Mouse (Mus musculus) midbrain, embryonic 14.5 days (tissue): ENCODE measurements around the gene Lamtor2. TPM values are rescaled to one million over a fixed set of nuclear protein-coding genes. Genes with fewer than 3 reads are reported as not detected.
A peak's percentile ranks its signal among the peaks of the same experiment; 100 is the strongest.

Experiments used
- ATAC-seq: fragments of 200-750 bp; cut with Nextera tagmentation; 2 replicates; pipeline ENCODE4 v1.8.0; 2017; ENCODE audit warnings: moderate number of reproducible peaks, moderate library complexity; ENCODE audit not compliant: low FRiP score, low TSS enrichment
- DNase-seq: peaks from one replicate; pipeline ENCODE4 v3.0.0-alpha.2; 2015
- H3K27ac ChIP-seq: fragments of 300-500 bp; sonication (generic); replicated peaks from 2 replicates; pipeline ENCODE4 v1.5.1; 2014; ENCODE audit warnings: mild to moderate bottlenecking, low read depth, low read length, moderate library complexity
- H3K27me3 ChIP-seq: fragments of 300-500 bp; sonication (generic); 2 replicates; pipeline ENCODE4 v1.6.1; 2014; ENCODE audit warnings: low read length, control low read depth, mixed read lengths; ENCODE audit not compliant: control insufficient read depth, insufficient read depth
- H3K36me3 ChIP-seq: fragments of 300-500 bp; sonication (generic); 2 replicates; pipeline ENCODE4 v1.6.1; 2014; ENCODE audit warnings: low read length, control low read depth; ENCODE audit not compliant: control insufficient read depth, insufficient read depth
- H3K4me1 ChIP-seq: fragments of 300-500 bp; sonication (generic); 2 replicates; pipeline ENCODE4 v1.6.1; 2014; ENCODE audit warnings: mild to moderate bottlenecking, antibody characterized with exemption, low read length, control low read depth; ENCODE audit not compliant: control insufficient read depth, insufficient read depth
- H3K4me2 ChIP-seq: fragments of 300-500 bp; sonication (generic); 2 replicates; pipeline ENCODE4 v1.6.1; 2014; ENCODE audit warnings: mild to moderate bottlenecking, low read length, moderate library complexity
- H3K4me3 ChIP-seq: fragments of 300-500 bp; sonication (generic); replicated peaks from 2 replicates; pipeline ENCODE4 v1.5.1; 2014; ENCODE audit warnings: low read depth, low read length
- H3K9ac ChIP-seq: fragments of 300-500 bp; sonication (generic); replicated peaks from 2 replicates; pipeline ENCODE4 v1.6.1; 2014; ENCODE audit warnings: mild to moderate bottlenecking, low read length, moderate library complexity
- H3K9me3 ChIP-seq: fragments of 300-500 bp; sonication (generic); 2 replicates; pipeline ENCODE4 v1.6.1; 2016; ENCODE audit warnings: low read length, control low read depth, mixed read lengths; ENCODE audit not compliant: control insufficient read depth
- WGBS: fragments of 180-500 bp; shearing (Covaris S2); extraction: QIAGEN DNeasy Blood & Tissue Kit; methylation state at CpG from one replicate; pipeline ENCODE4 v1.1.7; 2014; 5-methylcytosine and 5-hydroxymethylcytosine counted together
- polyA plus RNA-seq: library from polyadenylated mRNA; unstranded; fragments of >200 nt; fragmentation: Nextera tagmentation; extraction: Ambion mirVana; gene quantifications from 2 replicates; pipeline ENCODE4 v1.2.1, GENCODE M21; 2014

The Lamtor2 gene
- polyA plus RNA-seq, 1 experiment from 2014 or later: 93.4 TPM

DNA sequence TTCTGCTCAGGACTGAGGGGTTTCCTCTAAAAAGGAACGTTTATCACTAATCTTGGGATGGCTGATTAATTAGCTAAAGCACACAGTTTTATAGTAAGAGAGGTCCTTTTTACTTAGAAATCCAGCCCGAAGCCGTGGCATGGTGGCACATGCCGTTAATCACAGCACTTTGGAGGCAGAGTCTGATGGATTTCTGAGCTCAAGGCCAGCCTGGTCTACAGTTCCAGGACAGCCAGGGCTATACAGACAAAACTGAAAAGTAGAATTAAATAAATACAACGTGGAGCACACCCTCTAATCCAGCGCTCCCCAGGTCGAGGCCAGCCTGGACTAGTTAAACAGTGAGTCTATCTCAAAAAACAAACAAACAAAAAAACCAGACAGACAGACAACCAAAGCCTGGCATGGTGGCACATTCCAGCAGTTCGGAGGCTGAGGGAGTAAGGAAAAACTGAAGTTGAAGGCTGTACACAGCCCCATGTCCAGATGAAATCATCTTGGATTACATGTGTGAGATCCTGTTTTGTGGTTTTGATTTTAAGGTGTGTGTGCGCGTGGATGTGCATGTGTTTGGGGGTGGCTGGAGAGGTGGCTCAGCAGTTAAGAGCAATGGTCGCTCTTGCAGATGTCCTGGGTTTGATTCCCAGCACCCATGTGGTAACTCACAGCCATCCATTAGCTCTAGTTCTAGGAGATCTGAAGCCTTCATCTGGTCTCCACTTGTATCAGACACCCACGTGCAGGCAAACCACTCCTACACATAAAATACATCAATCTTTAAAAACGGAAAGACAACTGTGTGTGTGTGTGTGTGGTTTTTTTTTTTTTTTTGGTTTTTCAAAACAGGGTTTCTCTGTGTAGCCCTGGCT, 42.2 kb downstream of the Lamtor2 start:
- 51% methylated on average over 13 of the region's 13 CpGs for WGBS
- ATAC-seq (no peak; the same call in 1 of the 2 replicates), DNase-seq (no peak)
- H3K36me3 ChIP-seq: no peaks in the 10 kb centered on the region
- H3K4me2 ChIP-seq: peak overlapping the region; percentile 57
- H3K4me1 ChIP-seq: peaks cover 30% of the 10 kb centered on the region
- H3K9ac ChIP-seq: peak overlapping the region; percentile 50; the same call in 1 of the 2 replicates
- H3K4me3 ChIP-seq: peak overlapping the region; percentile 36
- H3K27me3 ChIP-seq: no peaks in the 10 kb centered on the region
- H3K9me3 ChIP-seq: no peaks in the 10 kb centered on the region
- peak overlapping the region; percentile 83 for H3K27ac ChIP-seq

DNA sequence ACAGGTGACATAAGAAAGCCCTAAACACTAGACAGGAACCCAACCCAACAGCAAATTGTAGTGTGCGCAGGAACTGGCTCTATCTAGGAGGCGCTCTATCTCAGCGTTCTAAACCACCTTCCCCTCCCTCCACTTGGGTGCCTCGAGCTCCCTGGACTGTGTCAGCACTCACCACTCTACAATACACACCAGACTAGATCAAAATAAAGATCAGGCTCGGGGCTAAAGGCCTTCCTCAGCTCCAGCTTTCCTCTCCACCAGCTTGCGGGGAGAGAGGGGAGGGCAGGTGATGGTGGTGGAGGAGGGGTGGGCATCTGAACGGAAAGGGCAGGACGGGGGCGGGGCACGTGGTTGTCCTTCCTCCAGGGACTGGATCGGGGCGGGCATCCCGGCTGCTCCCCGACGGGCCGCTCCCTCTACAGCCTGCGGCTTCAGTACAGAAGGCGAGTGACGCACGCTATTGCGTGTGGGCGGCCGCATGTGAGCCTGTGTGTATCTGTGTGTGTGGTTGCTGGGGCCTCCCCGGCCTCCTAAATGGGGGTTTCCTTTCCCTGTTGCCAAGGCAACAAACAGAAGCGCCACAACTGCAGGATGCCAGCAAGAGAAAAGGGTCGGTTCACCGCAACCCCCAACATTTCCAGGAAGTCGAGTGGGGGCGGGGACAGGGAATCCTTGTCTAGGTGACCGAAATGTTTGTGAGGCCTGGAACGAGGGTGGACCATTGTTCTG, 43.0 kb downstream of the Lamtor2 start, which contains the start of gene Lmna:
Gene Lmna (minus strand): TSS at position 265 of the 729 bp plus-strand sequence.
- Histone ChIP-seq H3K4me2 (peak within 1 kb of the TSS; percentile 57), H3K9me3 (no peaks in the 10 kb centered on the region), H3K27me3 (no peaks in the 10 kb centered on the region), H3K4me3 (peak within 1 kb of the TSS; percentile 36), H3K36me3 (no peaks in the 10 kb centered on the region), H3K27ac (peak within 1 kb of the TSS; percentile 83), H3K9ac (peak within 1 kb of the TSS; percentile 50), H3K4me1 (peaks cover 30% of the 10 kb centered on the region)
- ATAC-seq (peak; percentile 94), DNase-seq (peak; percentile 93)
- WGBS: under 1% methylated on average over 31 of the region's 31 CpGs

- Histone ChIP-seq H3K27ac (peak overlapping the region; percentile 83), H3K4me3 (peak overlapping the region; percentile 36), H3K4me2 (peak overlapping the region; percentile 57), H3K27me3 (no peaks in the 10 kb centered on the region), H3K9ac (peak overlapping the region; percentile 50; the same call in 1 of the 2 replicates), H3K36me3 (no peaks in the 10 kb centered on the region), H3K9me3 (no peaks in the 10 kb centered on the region), H3K4me1 (peaks cover 30% of the 10 kb centered on the region)
- DNase-seq: no peak
- ATAC-seq: no peak
- WGBS: 71% methylated on average over 3 of the region's 3 CpGs
These were observed 43.6 kb downstream of the Lamtor2 start for GRCm38 (mm10) chr3:88509250-88509649.

DNA sequence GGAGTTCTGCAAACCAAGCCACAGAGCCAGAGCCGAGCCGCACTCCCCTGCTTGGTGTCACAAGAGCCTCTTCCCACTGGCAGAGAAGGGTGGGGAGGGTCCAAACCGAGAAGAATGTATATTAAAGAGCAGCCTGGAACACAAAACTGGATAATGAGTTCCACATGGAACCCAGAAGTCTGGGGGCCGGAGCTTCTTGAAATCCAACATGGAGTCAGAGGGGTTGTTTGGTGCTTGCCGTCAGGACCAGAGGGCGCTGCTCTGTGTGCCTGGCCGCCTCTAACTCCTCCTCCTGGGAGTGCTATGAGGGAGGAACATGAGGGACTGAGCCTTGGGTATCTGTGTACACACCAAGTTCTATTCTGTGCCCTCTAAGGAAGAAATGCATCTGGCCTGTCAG, 47.1 kb downstream of the Lamtor2 start:
- DNase-seq (no peak), ATAC-seq (no peak)
- Histone ChIP-seq H3K9ac (no peak overlapping the region), H3K4me3 (no peak overlapping the region), H3K4me2 (no peak overlapping the region), H3K4me1 (peaks cover 34% of the 10 kb centered on the region), H3K36me3 (no peaks in the 10 kb centered on the region), H3K27ac (no peak overlapping the region), H3K9me3 (no peaks in the 10 kb centered on the region), H3K27me3 (peaks cover 10% of the 10 kb centered on the region; the same call in 1 of the 2 replicates)
- WGBS: 54% methylated on average over 7 of the region's 7 CpGs

DNA sequence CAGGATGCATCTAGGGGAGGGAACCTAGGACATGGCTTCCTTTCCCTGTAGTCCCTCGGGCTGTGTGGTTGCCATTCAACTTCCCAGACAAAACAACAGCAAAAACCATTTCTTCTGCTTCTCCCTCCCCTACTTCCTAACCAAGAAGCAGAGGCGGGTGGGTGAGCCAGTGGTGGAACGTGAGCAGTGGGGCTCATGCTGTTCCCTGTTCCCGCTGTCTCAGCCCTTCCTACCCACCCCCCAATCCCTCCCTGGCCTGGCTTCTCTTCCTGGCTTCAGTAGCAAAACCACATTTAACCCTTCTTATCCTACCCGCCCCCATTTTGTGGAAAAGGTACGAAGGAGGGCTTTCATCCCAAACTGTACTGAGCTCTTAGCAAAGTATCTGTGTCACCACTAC, 47.8 kb downstream of the Lamtor2 start:
- peaks cover 10% of the 10 kb centered on the region; the same call in 1 of the 2 replicates for H3K27me3 ChIP-seq
- ATAC-seq (no peak), DNase-seq (no peak)
- no peak overlapping the region for H3K27ac ChIP-seq
- H3K4me3 ChIP-seq: no peak overlapping the region
- no peak overlapping the region for H3K4me2 ChIP-seq
- H3K9me3 ChIP-seq: no peaks in the 10 kb centered on the region
- H3K36me3 ChIP-seq: no peaks in the 10 kb centered on the region
- no peak overlapping the region for H3K9ac ChIP-seq
- peaks cover 27% of the 10 kb centered on the region for H3K4me1 ChIP-seq
- WGBS: 76% methylated on average over 6 of the region's 6 CpGs

GRCm38 (mm10) chr3:88503881-88504746, 48.8 kb downstream of the Lamtor2 start:
- no peak overlapping the region for H3K9ac ChIP-seq
- H3K9me3 ChIP-seq: no peaks in the 10 kb centered on the region
- no peak overlapping the region for H3K4me3 ChIP-seq
- WGBS: 51% methylated on average over 8 of the region's 8 CpGs
- no peak overlapping the region for H3K4me2 ChIP-seq
- H3K36me3 ChIP-seq: no peaks in the 10 kb centered on the region
- DNase-seq (no peak), ATAC-seq (no peak)
- peaks cover 10% of the 10 kb centered on the region; the same call in 1 of the 2 replicates for H3K27me3 ChIP-seq
- no peak overlapping the region for H3K27ac ChIP-seq
- peaks cover 18% of the 10 kb centered on the region for H3K4me1 ChIP-seq

DNA sequence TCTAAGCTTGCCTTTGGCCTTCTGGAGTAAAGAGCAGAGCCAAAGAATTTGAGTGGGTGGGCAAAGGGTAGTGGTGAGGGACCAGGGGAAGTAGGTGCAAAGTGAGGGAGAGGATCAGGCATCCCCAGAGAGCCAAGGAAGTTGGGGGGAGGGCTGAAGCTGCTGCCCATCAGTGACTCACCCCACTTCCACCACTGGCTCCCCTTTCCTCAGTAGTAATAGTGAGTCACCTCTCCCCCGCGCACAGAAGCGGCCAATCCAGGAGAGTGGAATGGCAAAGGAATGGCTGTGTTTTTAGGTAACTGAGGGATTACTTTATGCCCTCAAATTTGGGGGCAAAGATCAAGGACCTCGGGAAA, 49.4 kb downstream of the Lamtor2 start:
- H3K27ac ChIP-seq: peak overlapping the region; percentile 45; the same call in 1 of the 2 replicates
- H3K27me3 ChIP-seq: peaks cover 10% of the 10 kb centered on the region; the same call in 1 of the 2 replicates
- peaks cover 18% of the 10 kb centered on the region for H3K4me1 ChIP-seq
- H3K4me2 ChIP-seq: peak overlapping the region; percentile 96
- H3K9ac ChIP-seq: peak overlapping the region; percentile 79; the same call in 1 of the 2 replicates
- WGBS: 29% methylated on average over 4 of the region's 4 CpGs
- ATAC-seq (no peak), DNase-seq (no peak)
- no peaks in the 10 kb centered on the region for H3K36me3 ChIP-seq
- no peaks in the 10 kb centered on the region for H3K9me3 ChIP-seq
- H3K4me3 ChIP-seq: peak overlapping the region; percentile 69
